ENCODE assay signal across 23 mouse cellular contexts in the genomic region with DNA sequence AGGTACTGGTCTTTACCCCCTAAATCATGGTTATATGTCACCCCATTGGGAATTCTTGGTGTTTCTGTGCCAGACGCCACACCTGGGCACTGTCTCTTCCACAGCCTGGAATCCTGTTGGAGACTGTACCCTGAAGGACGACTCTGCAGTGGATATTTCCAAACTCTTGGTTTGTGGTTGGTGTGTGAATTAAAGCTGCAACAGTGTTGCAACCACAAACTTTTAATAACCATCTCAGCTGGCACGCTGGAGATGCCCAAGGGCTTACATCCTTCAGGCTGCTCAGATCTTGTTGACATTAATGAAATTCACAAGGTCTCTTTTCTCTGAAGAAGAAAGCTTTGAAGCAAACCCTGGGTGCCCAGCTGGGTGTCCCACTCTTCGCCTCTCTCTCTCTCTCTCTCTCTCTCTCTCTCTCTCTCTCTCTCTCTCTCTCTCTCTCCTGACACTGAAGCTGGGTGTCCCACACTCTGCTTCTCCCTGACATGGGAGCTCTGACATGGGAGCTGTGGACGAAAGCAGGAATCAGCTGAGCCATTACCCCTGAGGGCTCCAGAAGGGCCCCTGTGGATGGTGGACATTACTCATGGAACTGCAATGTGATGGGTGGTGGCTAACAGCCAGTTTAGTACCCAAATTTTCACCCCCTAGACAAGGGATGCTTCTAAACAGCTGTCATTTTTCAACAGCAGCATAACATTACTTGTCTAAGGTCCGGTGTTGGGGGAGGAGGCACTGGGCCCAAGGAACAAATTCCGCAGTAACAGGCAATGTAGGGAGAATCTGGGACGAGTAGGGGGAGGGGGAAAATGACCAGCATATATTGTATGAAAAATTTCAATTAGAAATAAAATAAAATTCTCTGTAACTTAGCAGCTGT.
DNase-seq lines count a peak whose midpoint lies in the region; ATAC-seq and TF ChIP-seq lines count a peak whose summit lies in the region.
"Had no signal": no experiment of that assay in that cellular context is flagged by ENCODE, and none has a peak within 500 bp of the region (broad histone marks: within the 10 kb centered on the region; RNA-seq: fewer than 3 reads in every experiment).

No protein-coding gene starts in this region.

- WGBS in forebrain, embryonic 11.5 days = 80% methylated on average over 8 of the region's 8 CpGs
- WGBS in forebrain, embryonic 13.5 days = 76% methylated on average over 8 of the region's 8 CpGs
- whole genome bisulfite sequencing in heart, embryonic 12.5 days = 72% methylated on average over 8 of the region's 8 CpGs
- WGBS in lung, embryonic 14.5 days = 53% methylated on average over 8 of the region's 8 CpGs
- WGBS in forebrain, embryonic 16.5 days = 78% methylated on average over 8 of the region's 8 CpGs

- no peak overlapping the region for H3K4me3 ChIP-seq in forebrain, embryonic 11.5 days (ENCODE audit: low read depth, low read length)
- H3K4me3 ChIP-seq in forebrain, embryonic 13.5 days = no peak overlapping the region
- no peak overlapping the region for H3K4me3 ChIP-seq in heart, embryonic 12.5 days
- no peak overlapping the region for H3K4me3 ChIP-seq in lung, embryonic 14.5 days (ENCODE audit: low read depth, low read length)
- H3K4me3 ChIP-seq in forebrain, embryonic 16.5 days (replicated peaks; ENCODE audit: low read length) = no peak overlapping the region
- H3K4me3 ChIP-seq: embryonic facial prominence, embryonic 12.5 days; forebrain, embryonic 12.5 days; heart, adult 2 months; hindbrain, embryonic 12.5 days had no signal

- H3K4me1 ChIP-seq in forebrain, embryonic 11.5 days (replicated peaks; ENCODE audit: control insufficient read depth, insufficient read depth, low read length) = peaks cover 10% of the 10 kb centered on the region; the same call in 1 of the 2 replicates
- peaks cover 25% of the 10 kb centered on the region for H3K4me1 ChIP-seq in forebrain, embryonic 13.5 days
- peaks cover 63% of the 10 kb centered on the region for H3K4me1 ChIP-seq in heart, embryonic 12.5 days (replicated peaks)
- H3K4me1 ChIP-seq in lung, embryonic 14.5 days (ENCODE audit: insufficient read depth) = 0 out of 2 replicates have a peak, but pooled peaks cover 3% of the 10 kb centered on the region
- peaks cover 10% of the 10 kb centered on the region; the same call in 1 of the 2 replicates for H3K4me1 ChIP-seq in forebrain, embryonic 16.5 days (replicated peaks; ENCODE audit: control insufficient read depth, insufficient read depth, low read length)

- H3K4me2 ChIP-seq in forebrain, embryonic 11.5 days (ENCODE audit: low read depth, low read length, severe bottlenecking) = no peak overlapping the region
- no peak overlapping the region for H3K4me2 ChIP-seq in forebrain, embryonic 13.5 days
- H3K4me2 ChIP-seq in heart, embryonic 12.5 days = no peak overlapping the region
- no peak overlapping the region for H3K4me2 ChIP-seq in lung, embryonic 14.5 days
- no peak overlapping the region for H3K4me2 ChIP-seq in forebrain, embryonic 16.5 days (ENCODE audit: low read length)
- H3K4me2 ChIP-seq: embryonic facial prominence, embryonic 12.5 days; forebrain, embryonic 12.5 days; hindbrain, embryonic 12.5 days had no signal

- no peaks in the 10 kb centered on the region for H3K36me3 ChIP-seq in forebrain, embryonic 11.5 days (ENCODE audit: control insufficient read depth, insufficient read depth, low read length)
- H3K36me3 ChIP-seq in forebrain, embryonic 13.5 days (ENCODE audit: poor library complexity, severe bottlenecking) = no peaks in the 10 kb centered on the region
- H3K36me3 ChIP-seq in heart, embryonic 12.5 days = no peaks in the 10 kb centered on the region
- no peaks in the 10 kb centered on the region for H3K36me3 ChIP-seq in lung, embryonic 14.5 days (ENCODE audit: insufficient read depth)
- no peaks in the 10 kb centered on the region for H3K36me3 ChIP-seq in forebrain, embryonic 16.5 days (ENCODE audit: control insufficient read depth, insufficient read depth)
- H3K36me3 ChIP-seq: embryonic facial prominence, embryonic 12.5 days; forebrain, embryonic 12.5 days; hindbrain, embryonic 12.5 days had no signal

- no peaks in the 10 kb centered on the region for H3K27me3 ChIP-seq in forebrain, embryonic 11.5 days (ENCODE audit: control insufficient read depth, insufficient read depth, low read length)
- H3K27me3 ChIP-seq in forebrain, embryonic 13.5 days = no peaks in the 10 kb centered on the region
- H3K27me3 ChIP-seq in heart, embryonic 12.5 days (replicated peaks) = no peaks in the 10 kb centered on the region
- no peaks in the 10 kb centered on the region for H3K27me3 ChIP-seq in lung, embryonic 14.5 days (ENCODE audit: insufficient read depth, low read length)
- H3K27me3 ChIP-seq in forebrain, embryonic 16.5 days (replicated peaks; ENCODE audit: control insufficient read depth, insufficient read depth, low read length) = no peaks in the 10 kb centered on the region
- H3K27me3 ChIP-seq: CH12.LX; embryonic facial prominence, embryonic 12.5 days; hindbrain, embryonic 12.5 days had no signal

- no peak for ATAC-seq in forebrain, embryonic 11.5 days (replicated peaks; ENCODE audit: low FRiP score)
- no peak for ATAC-seq in forebrain, embryonic 13.5 days
- ATAC-seq in heart, embryonic 12.5 days (ENCODE audit: insufficient number of reproducible peaks, low FRiP score) = no peak
- ATAC-seq in lung, embryonic 14.5 days (ENCODE audit: insufficient read depth) = peak; percentile 52; the same call in 1 of the 2 replicates
- ATAC-seq in forebrain, embryonic 16.5 days = no peak
- ATAC-seq: hindbrain, postnatal 0 days had no signal

- H3K9ac ChIP-seq in forebrain, embryonic 11.5 days (ENCODE audit: low read length) = no peak overlapping the region
- no peak overlapping the region for H3K9ac ChIP-seq in forebrain, embryonic 13.5 days
- no peak overlapping the region for H3K9ac ChIP-seq in heart, embryonic 12.5 days
- no peak overlapping the region for H3K9ac ChIP-seq in lung, embryonic 14.5 days
- H3K9ac ChIP-seq in forebrain, embryonic 16.5 days (replicated peaks; ENCODE audit: low read depth, low read length) = no peak overlapping the region
- H3K9ac ChIP-seq: embryonic facial prominence, embryonic 12.5 days; forebrain, embryonic 12.5 days; hindbrain, embryonic 12.5 days had no signal

- no peak for TF ChIP-seq CTCF in lung, embryonic 14.5 days (IDR thresholded peaks at IDR 0.05; ENCODE audit: low read depth)

- H3K9me3 ChIP-seq in forebrain, embryonic 11.5 days (ENCODE audit: control insufficient read depth, low read length) = no peaks in the 10 kb centered on the region
- no peaks in the 10 kb centered on the region for H3K9me3 ChIP-seq in forebrain, embryonic 13.5 days (replicated peaks)
- H3K9me3 ChIP-seq in heart, embryonic 12.5 days (replicated peaks) = no peaks in the 10 kb centered on the region
- H3K9me3 ChIP-seq in lung, embryonic 14.5 days (ENCODE audit: low read depth, low read length) = no peaks in the 10 kb centered on the region
- H3K9me3 ChIP-seq in forebrain, embryonic 16.5 days (ENCODE audit: control insufficient read depth, low read length) = no peaks in the 10 kb centered on the region
- H3K9me3 ChIP-seq: embryonic facial prominence, embryonic 12.5 days; forebrain, embryonic 12.5 days; hindbrain, embryonic 12.5 days had no signal

- DNase-seq in forebrain, embryonic 11.5 days (ENCODE audit: low spot score) = peak; percentile 8
- no peak for DNase-seq in heart, adult 9 months (ENCODE audit: low spot score in 2 of 2)
- DNase-seq in lung, embryonic 14.5 days = peak; percentile 62
- no peak for DNase-seq in lung, postnatal 4 days
- DNase-seq in Muller cell, postnatal 12 days (ENCODE audit: inconsistent ontology term) = peak; percentile 24
- DNase-seq: adrenal gland, adult 8-10 months; adrenal gland, postnatal 36 days; cerebellum, adult 11 months; cerebellum, adult 8-10 months; cerebellum, postnatal 25 days; gastrocnemius, postnatal 10 days; heart, postnatal 36 days; kidney, adult 11 months; kidney, adult 9 months had no signal

- H3K27ac ChIP-seq in forebrain, embryonic 11.5 days (ENCODE audit: low read depth, low read length) = no peak overlapping the region
- H3K27ac ChIP-seq in forebrain, embryonic 13.5 days = no peak overlapping the region
- peak overlapping the region; percentile 30; the same call in 1 of the 2 replicates for H3K27ac ChIP-seq in heart, embryonic 12.5 days (ENCODE audit: poor library complexity, severe bottlenecking)
- no peak overlapping the region for H3K27ac ChIP-seq in lung, embryonic 14.5 days (ENCODE audit: low read depth)
- H3K27ac ChIP-seq in forebrain, embryonic 16.5 days (ENCODE audit: low read length) = no peak overlapping the region
- H3K27ac ChIP-seq: embryonic facial prominence, embryonic 12.5 days; forebrain, embryonic 12.5 days; heart, adult 2 months; hindbrain, embryonic 12.5 days; hindbrain, postnatal 0 days had no signal

Comparison
In these comparisons a context has a peak if more than half of its experiments do, and no peak if none do; other contexts are left out.
1. DNase-seq: peak in forebrain, embryonic 11.5 days (single experiment), lung, embryonic 14.5 days (single experiment) and Muller cell, postnatal 12 days (single experiment); none in heart, adult 9 months (0 of 2) and lung, postnatal 4 days (0 of 2).